Mouse (Mus musculus): Measurements from ENCODE around the gene Tmem200c.

DNA sequence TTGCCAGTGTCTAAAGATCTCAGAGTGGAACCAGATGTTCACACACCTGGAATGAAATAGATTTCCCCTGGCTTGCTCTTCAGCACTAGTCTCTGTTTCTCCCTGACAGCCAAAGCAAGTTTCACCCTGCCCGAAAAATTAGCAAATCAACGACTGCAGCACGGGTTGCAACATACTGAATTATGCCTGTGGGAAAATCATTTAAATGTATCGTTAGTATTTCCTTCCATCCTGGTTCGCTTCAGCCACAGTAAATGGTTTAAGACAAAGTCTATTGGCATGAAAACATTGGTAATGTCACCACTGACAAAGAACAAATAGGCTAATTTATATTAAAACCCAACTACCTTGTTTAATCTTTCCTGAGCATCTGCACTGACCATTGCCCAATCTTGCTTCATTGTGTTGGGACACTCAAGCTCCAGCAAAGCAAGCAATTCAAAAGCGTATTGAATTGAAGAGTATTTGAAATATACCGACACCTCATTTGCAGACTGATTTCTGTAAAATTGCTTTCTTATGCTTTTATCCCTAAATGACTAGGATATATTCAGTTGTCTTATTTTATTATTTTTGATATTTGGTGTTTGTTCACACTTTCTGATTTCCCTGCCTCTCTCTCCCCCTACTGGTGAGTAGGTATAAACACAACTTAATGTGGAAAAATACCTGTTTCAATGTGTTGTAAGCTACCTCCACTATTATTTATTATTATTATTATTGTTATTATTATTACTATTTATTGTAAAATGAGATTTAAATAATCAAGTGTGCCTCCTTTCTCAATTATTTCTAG lies 25.9 kb downstream of the Tmem200c start:
- TF ChIP-seq CTCF (IDR thresholded peaks at IDR 0.05; ENCODE audit: low read depth) (peak; percentile 61), EP300 (IDR thresholded peaks at IDR 0.05; ENCODE audit: low read depth) (no peak)

Measured in heart, postnatal 0 days (tissue).